Mouse (Mus musculus) CD8-positive naive resting alpha-beta T cell, adult 57 days (primary cell): ENCODE results near the gene Paxbp1. TPM values are rescaled to one million over a fixed set of nuclear protein-coding genes. Genes with fewer than 3 reads are reported as not detected.

Experiments
- total RNA-seq: library from RNA; stranded (reverse); gene quantifications from one replicate; pipeline ENCODE4 v1.2.4, GENCODE M21; 2023

Gene Paxbp1
- 126 TPM for total RNA-seq

GRCm38 (mm10) chr16:91044270-91045182 is at the start of gene Paxbp1:
Paxbp1 (minus strand) TSS chr16:91044543.

GRCm38 (mm10) chr16:91011021-91011683 is 33.2 kb downstream of the Paxbp1 start, which contains the start of gene Synj1:
Synj1 (minus strand) TSS chr16:91011308.

Other genes with a start within 250 kb of the Paxbp1 start
- gene Urb1, start 234.1 kb downstream of the Paxbp1 start, total RNA-seq: 42.1 TPM
- not detected for gene Eva1c, start 217.8 kb downstream of the Paxbp1 start, total RNA-seq
- gene Cfap298, start 109.4 kb downstream of the Paxbp1 start, total RNA-seq: 14.0 TPM
- gene Synj1, start 33.2 kb downstream of the Paxbp1 start, total RNA-seq: 62.2 TPM
- gene 4932438H23Rik, start 50.6 kb upstream of the Paxbp1 start, total RNA-seq: not detected
- not detected for gene Olig2, start 180.9 kb upstream of the Paxbp1 start, total RNA-seq
- not detected for gene Olig1, start 225.2 kb upstream of the Paxbp1 start, total RNA-seq